Mouse (Mus musculus): ENCODE measurements around the gene Pim3.
"Not testable (repeated sequence)": the region's sequence is repeated elsewhere in the genome, so short reads cannot be mapped to it uniquely, and the experiment has no call there.

Gene Pim3

GRCm38 (mm10) chr15:88861772-88862622 is at the start of gene Pim3:
Gene Pim3 (plus strand): TSS chr15:88862186.
- DNase-seq (ENCODE audit: low read depth, low spot score): peak; percentile 85

- DNase-seq (ENCODE audit: low read depth, low spot score): no peak
Observed at GRCm38 (mm10) chr15:88813262-88813661, 48.7 kb upstream of the Pim3 start.

- not testable (repeated sequence) for DNase-seq (ENCODE audit: low read depth, low spot score)
Observed at GRCm38 (mm10) chr15:88813873-88814272, 48.1 kb upstream of the Pim3 start.

- DNase-seq (ENCODE audit: low read depth, low spot score): no peak
Observed at GRCm38 (mm10) chr15:88814411-88815047, 47.5 kb upstream of the Pim3 start.

- DNase-seq (ENCODE audit: low read depth, low spot score): no peak
Observed at GRCm38 (mm10) chr15:88815196-88815700, 46.7 kb upstream of the Pim3 start.

GRCm38 (mm10) chr15:88819026-88819905 is 42.7 kb upstream of the Pim3 start, which contains the start of the genes Alg12 and Creld2:
Gene Alg12 (minus strand): TSS chr15:88819318.
Gene Creld2 (plus strand): TSS chr15:88819646.
- DNase-seq (ENCODE audit: low read depth, low spot score): peak; percentile 97

GRCm38 (mm10) chr15:88819906-88820303 is 42.1 kb upstream of the Pim3 start:
- DNase-seq (ENCODE audit: low read depth, low spot score): no peak

GRCm38 (mm10) chr15:88821403-88821802 is 40.6 kb upstream of the Pim3 start:
- DNase-seq (ENCODE audit: low read depth, low spot score): no peak

GRCm38 (mm10) chr15:88822513-88822912 is 39.5 kb upstream of the Pim3 start:
- DNase-seq (ENCODE audit: low read depth, low spot score): no peak

GRCm38 (mm10) chr15:88823376-88823775 is 38.6 kb upstream of the Pim3 start:
- DNase-seq (ENCODE audit: low read depth, low spot score): no peak

- no peak for DNase-seq (ENCODE audit: low read depth, low spot score)
Observed at GRCm38 (mm10) chr15:88827466-88827865, 34.5 kb upstream of the Pim3 start.

GRCm38 (mm10) chr15:88827991-88828799 is 33.8 kb upstream of the Pim3 start:
- no peak for DNase-seq (ENCODE audit: low read depth, low spot score)

- peak; percentile 57 for DNase-seq (ENCODE audit: low read depth, low spot score)
Observed at GRCm38 (mm10) chr15:88828800-88829705, 32.9 kb upstream of the Pim3 start.

GRCm38 (mm10) chr15:88829791-88830440 is 32.1 kb upstream of the Pim3 start:
- no peak for DNase-seq (ENCODE audit: low read depth, low spot score)

- DNase-seq (ENCODE audit: low read depth, low spot score): no peak
Observed at GRCm38 (mm10) chr15:88830696-88831095, 31.3 kb upstream of the Pim3 start.

- no peak for DNase-seq (ENCODE audit: low read depth, low spot score)
Observed at GRCm38 (mm10) chr15:88831482-88831881, 30.5 kb upstream of the Pim3 start.

- no peak for DNase-seq (ENCODE audit: low read depth, low spot score)
Observed at GRCm38 (mm10) chr15:88832536-88832935, 29.4 kb upstream of the Pim3 start.

GRCm38 (mm10) chr15:88836031-88836430 is 26.0 kb upstream of the Pim3 start:
- DNase-seq (ENCODE audit: low read depth, low spot score): no peak

GRCm38 (mm10) chr15:88836571-88836970 is 25.4 kb upstream of the Pim3 start:
- DNase-seq (ENCODE audit: low read depth, low spot score): no peak

All from c-Kit-negative CD71-positive TER-119-positive erythroid progenitor cells, embryonic 14.5 days (primary cell).